Mouse (Mus musculus) intestine, embryonic 14.5 days (tissue): ENCODE measurements at regions not wholly inside any gene's neighbourhood (a gene's known extent, or its start where the extent isn't known, plus 50 kb on each side); places are given as distances from the start of the nearest gene placed in this dataset.

Experiments used
- ATAC-seq: fragments of 200-750 bp; cut with Nextera tagmentation; replicated peaks from 2 replicates; pipeline ENCODE4 v1.8.0; 2017; ENCODE audit warnings: low read depth, moderate number of reproducible peaks, moderate TSS enrichment, moderate library complexity; ENCODE audit not compliant: low FRiP score, low TSS enrichment
- DNase-seq: peaks from one replicate; pipeline ENCODE4 v3.0.0-alpha.2; 2018; ENCODE audit warnings: low spot score
- H3K27ac ChIP-seq: fragments of 300-500 bp; sonication (generic); 2 replicates; pipeline ENCODE4 v1.5.1; 2014; ENCODE audit warnings: low read depth, mild to moderate bottlenecking, control low read depth
- H3K27me3 ChIP-seq: fragments of 300-500 bp; sonication (generic); replicated peaks from 2 replicates; pipeline ENCODE4 v1.6.1; 2014; ENCODE audit warnings: low read length, control low read depth; ENCODE audit not compliant: control insufficient read depth, insufficient read depth
- H3K36me3 ChIP-seq: fragments of 300-500 bp; sonication (generic); 2 replicates; pipeline ENCODE4 v1.6.1; 2014; ENCODE audit warnings: low read length, control low read depth; ENCODE audit not compliant: control insufficient read depth, insufficient read depth
- H3K4me1 ChIP-seq: fragments of 300-500 bp; sonication (generic); replicated peaks from 2 replicates; pipeline ENCODE4 v1.6.1; 2014; ENCODE audit warnings: low read length, control low read depth, mixed read lengths; ENCODE audit not compliant: control insufficient read depth, insufficient read depth
- H3K4me2 ChIP-seq: fragments of 300-500 bp; sonication (generic); 2 replicates; pipeline ENCODE4 v1.6.1; 2014; ENCODE audit warnings: low read length
- H3K4me3 ChIP-seq: fragments of 300-500 bp; sonication (generic); 2 replicates; pipeline ENCODE4 v1.5.1; 2014; ENCODE audit warnings: low read depth, low read length, control low read depth, mixed read lengths
- H3K9ac ChIP-seq: fragments of 300-500 bp; sonication (generic); 2 replicates; pipeline ENCODE4 v1.6.1; 2014; ENCODE audit warnings: mild to moderate bottlenecking, low read length
- H3K9me3 ChIP-seq: fragments of 300-500 bp; sonication (generic); 2 replicates; pipeline ENCODE4 v1.6.1; 2016; ENCODE audit warnings: low read length, control low read depth; ENCODE audit not compliant: control insufficient read depth
- WGBS: fragments of 180-500 bp; shearing (Covaris S2); extraction: QIAGEN DNeasy Blood & Tissue Kit; methylation state at CpG from one replicate; pipeline ENCODE4 v1.1.7; 2014; 5-methylcytosine and 5-hydroxymethylcytosine counted together

DNA sequence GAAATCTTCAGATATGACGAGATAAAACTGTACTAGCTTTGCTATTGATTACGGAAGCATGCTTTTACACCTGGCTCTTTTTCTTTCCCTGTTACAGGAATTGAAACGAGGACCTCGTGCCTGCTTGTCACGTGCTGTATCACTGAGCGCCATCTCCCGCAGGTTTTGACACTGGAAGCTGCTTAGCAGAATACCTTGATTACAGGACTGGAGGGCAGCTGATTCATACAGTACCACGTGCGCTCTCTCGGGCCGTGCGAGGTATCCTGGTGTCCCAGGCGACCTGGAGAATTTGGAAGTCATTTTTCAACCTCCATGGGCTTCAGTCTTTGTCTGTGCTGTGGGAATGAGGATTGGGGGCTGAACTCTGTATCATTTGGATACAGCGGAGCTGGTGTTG, 81.5 kb downstream of the Rpl14 start:
- no peaks in the 10 kb centered on the region; the same call in 1 of the 2 replicates for H3K4me1 ChIP-seq
- ATAC-seq, result no peak
- 0 out of 2 replicates have a peak, but pooled peaks cover 4% of the 10 kb centered on the region for H3K9me3 ChIP-seq
- DNase-seq, result no peak
- 81% methylated on average over 14 of the region's 14 CpGs for WGBS
- H3K27ac ChIP-seq, result no peak overlapping the region
- H3K27me3 ChIP-seq, result no peaks in the 10 kb centered on the region
- H3K36me3 ChIP-seq, result no peaks in the 10 kb centered on the region
- H3K4me2 ChIP-seq, result no peak overlapping the region
- H3K4me3 ChIP-seq, result no peak overlapping the region
- no peak overlapping the region for H3K9ac ChIP-seq

DNA sequence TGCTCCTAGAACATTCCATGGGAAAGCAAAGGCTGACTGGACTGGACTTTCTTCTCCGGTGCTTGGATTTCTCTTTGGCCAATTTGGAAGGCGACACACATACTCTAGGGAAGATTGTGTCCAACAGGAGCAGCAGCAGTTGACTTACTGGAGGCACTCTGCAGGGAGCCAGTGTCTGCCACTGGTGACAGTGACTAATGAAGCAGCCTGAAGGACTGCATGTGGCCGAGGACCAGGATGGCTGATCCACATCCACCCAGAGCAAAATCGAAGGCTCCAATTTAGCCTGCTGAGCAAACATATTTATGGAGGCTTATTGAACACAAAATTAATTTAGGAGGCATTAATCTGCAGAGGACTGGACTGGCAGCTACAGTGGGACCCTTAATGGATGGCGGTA, 81.9 kb downstream of the Rpl14 start:
- ATAC-seq, result no peak
- H3K36me3 ChIP-seq, result no peaks in the 10 kb centered on the region
- H3K4me3 ChIP-seq, result no peak overlapping the region
- H3K4me1 ChIP-seq, result no peaks in the 10 kb centered on the region; the same call in 1 of the 2 replicates
- H3K4me2 ChIP-seq, result no peak overlapping the region
- H3K9me3 ChIP-seq, result 0 out of 2 replicates have a peak, but pooled peaks cover 4% of the 10 kb centered on the region
- H3K27me3 ChIP-seq, result no peaks in the 10 kb centered on the region
- WGBS, result 58% methylated on average over 5 of the region's 5 CpGs
- no peak for DNase-seq
- no peak overlapping the region for H3K9ac ChIP-seq
- no peak overlapping the region for H3K27ac ChIP-seq

DNA sequence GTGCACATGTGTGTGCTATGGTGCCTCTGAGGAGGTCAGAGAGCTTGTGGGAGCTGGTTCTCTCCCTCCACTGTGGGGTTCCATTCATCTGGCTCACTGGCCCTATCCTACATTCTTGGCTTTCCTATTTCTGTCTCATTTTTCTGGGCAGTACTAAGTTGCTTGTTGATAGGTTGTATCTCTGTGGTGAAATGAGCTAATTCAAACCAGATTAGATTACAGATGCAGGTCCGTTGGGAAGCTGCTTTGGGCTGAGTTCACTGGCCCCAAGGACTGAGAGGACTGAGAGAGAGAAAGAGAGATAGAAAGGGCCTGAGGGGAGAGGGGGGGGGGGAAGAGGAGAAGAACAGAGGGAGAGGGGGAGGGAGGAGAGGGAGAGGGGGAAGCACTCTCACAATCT, 83.5 kb downstream of the Rpl14 start:
- 0 out of 2 replicates have a peak, but pooled peaks cover 4% of the 10 kb centered on the region for H3K9me3 ChIP-seq
- no peak overlapping the region for H3K27ac ChIP-seq
- WGBS, result 50% methylated on average over 1 of the region's 1 CpGs
- H3K4me2 ChIP-seq, result no peak overlapping the region
- H3K4me1 ChIP-seq, result no peaks in the 10 kb centered on the region; the same call in 1 of the 2 replicates
- H3K27me3 ChIP-seq, result no peaks in the 10 kb centered on the region
- ATAC-seq (no peak), DNase-seq (no peak)
- H3K36me3 ChIP-seq, result no peaks in the 10 kb centered on the region
- no peak overlapping the region for H3K9ac ChIP-seq
- H3K4me3 ChIP-seq, result no peak overlapping the region

DNA sequence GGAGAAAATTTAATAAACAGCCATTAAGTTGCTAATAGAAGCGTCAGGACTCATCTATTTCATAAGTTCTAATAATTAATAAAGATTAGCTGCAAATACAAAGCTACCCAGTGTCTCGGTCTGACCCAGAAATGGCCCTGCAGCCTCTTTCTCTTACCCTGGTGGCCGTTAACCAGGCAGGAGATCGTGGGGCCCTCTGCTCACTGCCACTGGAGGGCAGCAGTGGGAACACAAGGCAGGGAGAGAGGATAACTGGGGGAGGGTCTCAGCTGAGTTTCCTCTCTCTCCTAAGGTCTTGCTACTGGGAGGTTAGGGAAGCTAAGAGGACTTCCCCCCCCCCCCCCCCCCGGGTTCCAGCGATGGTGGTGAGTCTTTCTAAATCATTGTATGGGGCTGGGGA, 85.7 kb downstream of the Rpl14 start:
- WGBS, result 11% methylated on average over 6 of the region's 6 CpGs
- no peaks in the 10 kb centered on the region for H3K27me3 ChIP-seq
- no peak for ATAC-seq

DNA sequence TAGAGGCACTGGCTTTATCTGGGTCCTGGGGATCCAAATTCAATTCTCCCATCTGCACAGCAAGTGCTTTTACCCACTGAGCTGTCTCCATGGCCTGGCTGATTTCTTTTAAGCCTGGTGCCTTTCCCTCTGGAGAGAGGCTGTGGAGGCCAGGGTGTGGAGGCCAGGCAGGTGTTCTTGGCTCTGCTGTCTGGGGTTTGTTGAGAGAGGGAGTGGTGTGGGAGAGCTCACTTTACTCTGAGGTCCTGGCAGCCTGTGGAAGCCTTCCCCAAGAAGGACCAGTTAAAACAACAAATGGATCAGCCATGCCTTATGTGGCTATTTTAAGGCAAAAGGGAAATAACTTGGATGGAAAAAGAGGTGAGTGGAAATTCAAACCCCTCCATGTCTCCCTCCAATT, 86.5 kb downstream of the Rpl14 start:
- Histone ChIP-seq H3K9ac (no peak overlapping the region), H3K27me3 (no peaks in the 10 kb centered on the region), H3K27ac (no peak overlapping the region), H3K4me2 (no peak overlapping the region), H3K4me3 (no peak overlapping the region), H3K4me1 (no peaks in the 10 kb centered on the region; the same call in 1 of the 2 replicates), H3K36me3 (no peaks in the 10 kb centered on the region), H3K9me3 (no peaks in the 10 kb centered on the region)
- ATAC-seq (no peak), DNase-seq (no peak)

More for the DNA sequence above, 85.7 kb downstream of the Rpl14 start:
- Histone ChIP-seq H3K4me1 (no peaks in the 10 kb centered on the region; the same call in 1 of the 2 replicates), H3K4me3 (no peak overlapping the region), H3K9ac (no peak overlapping the region), H3K4me2 (no peak overlapping the region), H3K27ac (no peak overlapping the region), H3K36me3 (no peaks in the 10 kb centered on the region), H3K9me3 (no peaks in the 10 kb centered on the region)
- DNase-seq, result no peak

DNA sequence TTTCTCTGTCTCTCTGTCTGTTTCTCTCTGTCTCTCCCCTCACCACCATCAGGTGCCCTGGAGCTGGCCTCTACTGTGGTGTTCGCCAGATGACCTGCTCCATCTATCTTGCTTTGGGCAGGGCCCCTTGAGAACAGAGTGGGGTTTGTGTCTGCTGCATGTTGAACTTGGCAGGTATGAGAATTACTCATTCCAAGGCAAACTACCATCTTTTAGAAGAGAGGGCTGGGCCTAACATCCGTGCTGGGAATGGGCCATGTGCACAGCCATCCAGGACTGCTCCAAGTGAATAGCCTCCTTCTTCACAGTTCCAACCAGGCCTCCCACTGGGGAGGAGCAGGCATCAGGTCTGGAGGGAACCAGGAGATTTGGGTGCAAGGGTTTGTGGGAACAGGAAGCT, 87.3 kb downstream of the Rpl14 start:
- Histone ChIP-seq H3K4me3 (no peak overlapping the region), H3K4me2 (no peak overlapping the region), H3K27ac (no peak overlapping the region), H3K4me1 (no peaks in the 10 kb centered on the region), H3K9ac (no peak overlapping the region), H3K9me3 (no peaks in the 10 kb centered on the region), H3K36me3 (no peaks in the 10 kb centered on the region), H3K27me3 (no peaks in the 10 kb centered on the region)
- DNase-seq (no peak), ATAC-seq (no peak)
- WGBS, result 71% methylated on average over 2 of the region's 2 CpGs

DNA sequence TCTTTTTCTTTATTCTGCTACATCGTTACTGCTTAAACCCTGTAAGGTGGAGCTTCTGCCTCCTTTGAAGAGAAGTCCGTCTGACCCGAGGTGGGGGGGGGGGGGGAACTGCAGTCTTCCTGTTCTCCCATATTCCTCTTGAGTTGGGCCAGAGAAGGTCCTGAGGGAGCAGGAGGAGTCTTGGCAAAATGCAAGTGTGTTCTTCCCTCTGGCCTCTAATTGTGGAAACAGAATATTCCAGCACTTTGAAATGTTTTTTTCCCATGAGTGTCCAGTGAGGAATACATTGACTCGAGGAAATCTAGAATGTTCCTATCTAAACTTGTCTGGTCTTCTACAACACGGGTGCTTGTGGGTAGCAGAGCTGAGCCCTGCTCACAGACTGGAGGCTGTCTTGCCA, 90.0 kb downstream of the Rpl14 start:
- Histone ChIP-seq H3K4me2 (no peak overlapping the region), H3K27me3 (no peaks in the 10 kb centered on the region), H3K36me3 (no peaks in the 10 kb centered on the region), H3K9ac (no peak overlapping the region), H3K4me3 (no peak overlapping the region), H3K9me3 (no peaks in the 10 kb centered on the region), H3K4me1 (no peaks in the 10 kb centered on the region), H3K27ac (no peak overlapping the region)
- DNase-seq (no peak), ATAC-seq (no peak)
- 63% methylated on average over 5 of the region's 5 CpGs for WGBS

DNA sequence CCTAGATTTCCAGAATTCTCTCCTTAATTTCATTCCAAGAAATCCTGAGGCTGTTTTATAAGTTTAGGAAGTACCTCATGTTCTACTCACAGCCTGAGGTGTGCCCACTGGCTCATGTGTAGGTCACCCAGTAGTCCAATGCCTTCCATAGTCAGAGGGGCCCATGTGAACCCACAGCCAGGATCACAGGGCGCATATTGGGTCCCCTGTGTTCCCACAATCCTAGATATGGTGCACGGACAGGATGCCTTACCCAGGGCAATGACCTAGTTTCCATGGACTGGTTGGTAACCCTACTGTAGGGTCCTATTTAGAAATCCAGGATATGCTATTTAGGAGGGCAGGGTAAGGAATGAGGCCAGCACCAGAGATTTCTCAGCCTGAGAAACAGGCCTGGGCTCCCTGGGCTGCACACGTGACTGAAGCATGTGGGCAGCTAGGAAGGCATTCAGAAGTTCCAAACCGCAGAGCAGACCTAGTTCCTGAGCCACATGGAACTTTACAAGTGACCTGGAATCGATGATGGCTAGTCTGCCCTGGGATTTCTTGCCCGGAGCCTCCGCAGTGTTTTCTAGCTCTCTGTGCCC, 90.5 kb downstream of the Rpl14 start:
- no peak overlapping the region for H3K4me2 ChIP-seq
- no peak overlapping the region for H3K4me3 ChIP-seq
- ATAC-seq (no peak), DNase-seq (no peak)
- no peaks in the 10 kb centered on the region for H3K9me3 ChIP-seq
- no peak overlapping the region for H3K9ac ChIP-seq
- H3K27ac ChIP-seq, result no peak overlapping the region
- 88% methylated on average over 7 of the region's 7 CpGs for WGBS
- H3K4me1 ChIP-seq, result no peaks in the 10 kb centered on the region
- H3K36me3 ChIP-seq, result no peaks in the 10 kb centered on the region
- H3K27me3 ChIP-seq, result no peaks in the 10 kb centered on the region

DNA sequence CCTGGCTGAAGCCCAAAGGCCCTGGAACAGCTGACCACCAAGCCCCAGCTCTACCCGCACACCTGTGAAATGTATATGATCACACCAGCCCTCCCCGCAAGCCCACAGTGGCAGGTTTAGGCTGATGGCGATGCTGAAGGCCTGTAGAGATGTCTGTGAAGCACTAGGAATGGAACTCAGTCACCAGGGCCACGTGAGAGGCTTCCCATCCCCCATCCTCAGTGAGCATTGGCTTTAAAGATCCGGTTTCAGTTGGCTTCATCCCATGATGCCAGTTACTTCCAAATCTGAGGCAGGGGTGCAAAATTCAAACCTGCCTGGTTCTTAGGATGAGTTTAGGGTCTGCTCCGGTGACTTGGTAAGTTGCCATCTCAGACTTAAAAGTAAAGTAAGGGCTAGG, 91.9 kb downstream of the Rpl14 start:
- Histone ChIP-seq H3K4me1 (no peaks in the 10 kb centered on the region), H3K4me2 (no peak overlapping the region), H3K27me3 (no peaks in the 10 kb centered on the region), H3K9ac (no peak overlapping the region), H3K36me3 (no peaks in the 10 kb centered on the region), H3K9me3 (no peaks in the 10 kb centered on the region), H3K27ac (no peak overlapping the region), H3K4me3 (no peak overlapping the region)
- no peak for ATAC-seq
- no peak for DNase-seq
- 56% methylated on average over 6 of the region's 6 CpGs for WGBS
